Mouse (Mus musculus) forebrain, embryonic 10.5 days (tissue): ENCODE results near the gene Nme7. TPM values are rescaled to one million over a fixed set of nuclear protein-coding genes. Genes with fewer than 3 reads are reported as not detected.

ENCODE experiments used
- DNase-seq: peaks from one replicate; pipeline ENCODE4 v3.0.0-alpha.2; 2017; ENCODE audit warnings: low spot score; ENCODE audit errors: extremely low spot score
- H3K27ac ChIP-seq: fragments of 300-500 bp; sonication (generic); 2 replicates; pipeline ENCODE4 v1.5.1; 2016; ENCODE audit warnings: mild to moderate bottlenecking
- H3K27me3 ChIP-seq: fragments of 300-500 bp; sonication (generic); 2 replicates; pipeline ENCODE4 v1.6.1; 2016; ENCODE audit warnings: mild to moderate bottlenecking; ENCODE audit not compliant: poor library complexity, severe bottlenecking
- H3K36me3 ChIP-seq: fragments of 300-500 bp; sonication (generic); replicated peaks from 2 replicates; pipeline ENCODE4 v1.6.1; 2016; ENCODE audit warnings: mild to moderate bottlenecking, moderate library complexity
- H3K4me1 ChIP-seq: fragments of 300-500 bp; sonication (generic); 2 replicates; pipeline ENCODE4 v1.6.1; 2016
- H3K4me3 ChIP-seq: fragments of 300-500 bp; sonication (generic); 2 replicates; pipeline ENCODE4 v1.5.1; 2016; ENCODE audit warnings: mild to moderate bottlenecking, moderate library complexity
- H3K9me3 ChIP-seq: fragments of 300-500 bp; sonication (generic); 2 replicates; pipeline ENCODE4 v1.6.1; 2016; ENCODE audit warnings: mild to moderate bottlenecking, moderate library complexity
- WGBS: fragments of 180-500 bp; shearing (Covaris S2); methylation state at CpG from one replicate; pipeline ENCODE4 v1.1.7; 2016; 5-methylcytosine and 5-hydroxymethylcytosine counted together
- polyA plus RNA-seq: library from polyadenylated mRNA; unstranded; fragments of >200 nt; fragmentation: Nextera tagmentation; extraction: Ambion mirVana; gene quantifications from 2 replicates; pipeline ENCODE4 v1.2.1, GENCODE M21; 2016

Nme7 gene
- polyA plus RNA-seq, 1 experiment from 2014 or later: 48.8 TPM

DNA sequence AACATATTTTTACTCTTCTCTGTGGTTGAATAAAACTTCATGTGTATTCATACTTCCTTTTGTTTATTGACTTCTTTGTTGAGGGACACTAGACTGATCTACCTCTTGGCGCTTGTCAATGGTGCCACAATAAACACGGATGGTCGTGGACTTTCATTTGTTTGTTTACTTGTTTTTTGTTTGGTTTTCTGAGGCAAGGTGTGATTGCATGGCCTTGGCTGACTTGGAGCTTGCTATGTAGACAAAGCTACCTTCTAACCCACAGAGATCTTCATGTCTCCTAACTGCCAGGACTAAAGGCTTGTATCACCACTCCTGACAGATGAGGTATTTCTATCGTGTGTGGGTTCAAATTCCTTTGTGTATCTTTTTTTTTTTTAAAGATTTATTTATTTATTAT lies 20.3 kb downstream of the Nme7 start:
- Histone ChIP-seq H3K4me1 (peaks cover 10% of the 10 kb centered on the region), H3K36me3 (peaks cover 15% of the 10 kb centered on the region), H3K27ac (no peak overlapping the region), H3K4me3 (no peak overlapping the region), H3K9me3 (no peaks in the 10 kb centered on the region), H3K27me3 (no peaks in the 10 kb centered on the region)
- WGBS: 97% methylated on average over 4 of the region's 4 CpGs
- no peak for DNase-seq

GRCm38 (mm10) chr1:164324878-164325277 lies 21.0 kb downstream of the Nme7 start:
- no peaks in the 10 kb centered on the region for H3K9me3 ChIP-seq
- DNase-seq: no peak
- 93% methylated on average over 2 of the region's 2 CpGs for WGBS
- H3K4me3 ChIP-seq: no peak overlapping the region
- H3K27ac ChIP-seq: no peak overlapping the region
- H3K36me3 ChIP-seq: peaks cover 16% of the 10 kb centered on the region
- H3K27me3 ChIP-seq: no peaks in the 10 kb centered on the region
- peaks cover 10% of the 10 kb centered on the region for H3K4me1 ChIP-seq

DNA sequence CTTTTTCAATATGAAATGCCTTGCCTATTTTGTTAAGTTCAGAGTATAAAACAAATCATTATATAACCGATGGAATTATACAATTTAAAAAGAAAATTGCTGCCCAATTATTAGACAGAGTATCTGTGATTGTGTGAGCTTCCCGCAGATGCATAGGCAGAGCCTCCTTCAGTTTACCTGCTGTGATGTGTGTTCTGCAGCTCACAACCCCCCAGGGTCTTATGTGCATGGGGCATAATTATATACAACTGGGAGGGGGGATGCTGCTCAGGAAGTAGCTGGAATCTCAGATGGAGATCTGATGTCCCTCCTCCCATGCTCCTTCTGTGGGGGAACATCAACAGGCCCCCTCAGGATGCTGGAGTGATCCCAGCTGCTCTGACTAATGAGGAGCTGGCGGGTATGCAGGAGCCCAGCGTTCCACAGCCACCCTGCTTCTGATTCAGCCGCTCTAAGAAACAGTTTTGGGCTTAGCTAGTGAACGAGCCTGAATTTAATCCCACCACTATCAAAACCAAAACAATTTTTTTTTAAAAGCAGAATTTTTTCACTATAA lies 22.8 kb downstream of the Nme7 start:
- Histone ChIP-seq H3K27ac (no peak overlapping the region), H3K4me3 (no peak overlapping the region), H3K27me3 (no peaks in the 10 kb centered on the region), H3K4me1 (peaks cover 6% of the 10 kb centered on the region), H3K36me3 (peaks cover 26% of the 10 kb centered on the region), H3K9me3 (no peaks in the 10 kb centered on the region)
- WGBS: 76% methylated on average over 6 of the region's 6 CpGs
- DNase-seq: no peak

- no peaks in the 10 kb centered on the region for H3K9me3 ChIP-seq
- H3K27me3 ChIP-seq: no peaks in the 10 kb centered on the region
- H3K4me1 ChIP-seq: no peaks in the 10 kb centered on the region
- no peak overlapping the region for H3K4me3 ChIP-seq
- WGBS: 90% methylated on average over 7 of the region's 7 CpGs
- no peak for DNase-seq
- H3K36me3 ChIP-seq: peaks cover 32% of the 10 kb centered on the region
- H3K27ac ChIP-seq: no peak overlapping the region
These were observed 23.8 kb downstream of the Nme7 start for GRCm38 (mm10) chr1:164327764-164328163.

DNA sequence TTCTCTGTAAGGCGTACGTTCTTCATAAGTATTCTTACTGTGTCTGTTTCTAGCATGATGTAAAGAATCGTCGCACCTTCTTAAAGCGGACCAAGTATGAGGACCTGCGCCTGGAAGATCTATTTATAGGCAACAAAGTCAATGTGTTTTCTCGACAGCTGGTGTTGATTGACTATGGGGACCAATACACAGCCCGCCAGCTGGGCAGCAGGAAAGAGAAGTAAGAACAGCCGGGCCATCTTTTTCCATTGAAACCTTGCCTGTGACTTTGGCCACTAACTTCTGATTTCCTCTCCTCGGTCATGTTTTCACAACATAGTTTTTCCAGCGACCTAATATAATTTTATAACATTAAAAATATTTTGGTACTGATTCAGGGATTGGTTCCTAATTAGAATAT lies 28.6 kb downstream of the Nme7 start:
- H3K27me3 ChIP-seq: no peaks in the 10 kb centered on the region
- H3K27ac ChIP-seq: no peak overlapping the region
- DNase-seq: no peak
- no peaks in the 10 kb centered on the region for H3K9me3 ChIP-seq
- H3K36me3 ChIP-seq: peaks cover 58% of the 10 kb centered on the region
- H3K4me3 ChIP-seq: no peak overlapping the region
- 91% methylated on average over 11 of the region's 11 CpGs for WGBS
- no peaks in the 10 kb centered on the region for H3K4me1 ChIP-seq

- no peak for DNase-seq
- no peaks in the 10 kb centered on the region for H3K27me3 ChIP-seq
- peaks cover 47% of the 10 kb centered on the region for H3K36me3 ChIP-seq
- no peak overlapping the region for H3K27ac ChIP-seq
- no peak overlapping the region for H3K4me3 ChIP-seq
- H3K9me3 ChIP-seq: no peaks in the 10 kb centered on the region
- no peaks in the 10 kb centered on the region for H3K4me1 ChIP-seq
- WGBS: 94% methylated on average over 3 of the region's 3 CpGs
These were observed 31.5 kb downstream of the Nme7 start for GRCm38 (mm10) chr1:164335435-164335834.

DNA sequence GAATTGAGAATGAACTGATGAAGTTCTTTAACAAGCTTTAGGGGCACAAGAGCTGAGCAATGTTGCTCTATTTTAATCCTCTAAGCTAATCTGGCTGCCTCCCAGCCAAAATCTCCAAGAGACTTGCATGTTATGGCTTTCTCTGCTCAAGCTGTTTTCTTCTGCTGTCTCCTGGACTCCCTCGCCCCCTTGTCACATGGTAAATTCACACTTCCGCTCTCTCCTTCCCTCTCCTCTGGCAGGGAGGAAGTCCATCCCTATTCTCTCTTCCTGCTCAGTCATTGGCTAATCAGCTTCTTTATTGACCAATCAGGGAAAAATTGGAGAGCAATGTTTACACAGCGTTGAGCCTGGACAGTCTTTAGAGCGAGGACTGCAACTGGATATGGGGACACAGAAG lies 31.9 kb downstream of the Nme7 start:
- Histone ChIP-seq H3K27ac (no peak overlapping the region), H3K36me3 (peaks cover 44% of the 10 kb centered on the region), H3K4me1 (no peaks in the 10 kb centered on the region), H3K27me3 (no peaks in the 10 kb centered on the region), H3K4me3 (no peak overlapping the region), H3K9me3 (no peaks in the 10 kb centered on the region)
- no peak for DNase-seq
- 93% methylated on average over 4 of the region's 4 CpGs for WGBS

- WGBS: 83% methylated on average over 3 of the region's 3 CpGs
- H3K4me3 ChIP-seq: no peak overlapping the region
- no peaks in the 10 kb centered on the region for H3K9me3 ChIP-seq
- no peaks in the 10 kb centered on the region for H3K4me1 ChIP-seq
- H3K27ac ChIP-seq: no peak overlapping the region
- H3K36me3 ChIP-seq: peaks cover 33% of the 10 kb centered on the region
- H3K27me3 ChIP-seq: no peaks in the 10 kb centered on the region
- DNase-seq: no peak
These were observed 38.2 kb downstream of the Nme7 start for GRCm38 (mm10) chr1:164342161-164342560.

DNA sequence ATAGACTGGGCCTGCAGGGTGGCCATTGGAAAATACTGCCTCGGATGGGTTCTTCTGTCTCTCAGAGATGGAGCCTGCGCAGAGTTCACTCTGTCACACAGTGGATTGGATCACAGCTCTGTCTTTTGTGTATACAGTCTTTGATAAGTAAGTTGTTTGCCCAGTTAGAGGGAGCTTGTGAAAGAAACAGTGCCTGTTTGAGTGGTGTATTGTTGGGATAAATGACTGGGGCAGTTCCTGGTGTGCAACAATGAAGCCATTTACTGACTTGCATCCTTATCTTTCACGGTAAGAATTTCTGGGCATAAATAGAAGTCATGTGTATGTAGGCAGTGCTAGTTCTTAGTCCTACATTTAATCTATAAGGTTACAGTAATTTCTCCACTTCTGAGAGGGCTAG lies 49.5 kb downstream of the Nme7 start:
- Histone ChIP-seq H3K36me3 (peaks cover 19% of the 10 kb centered on the region), H3K27ac (no peak overlapping the region), H3K27me3 (no peaks in the 10 kb centered on the region), H3K9me3 (no peaks in the 10 kb centered on the region), H3K4me3 (no peak overlapping the region), H3K4me1 (no peaks in the 10 kb centered on the region)
- 58% methylated on average over 3 of the region's 3 CpGs for WGBS
- no peak for DNase-seq

GRCm38 (mm10) chr1:164357995-164358394 lies 54.1 kb downstream of the Nme7 start:
- no peak overlapping the region for H3K4me3 ChIP-seq
- H3K27ac ChIP-seq: no peak overlapping the region
- peaks cover 6% of the 10 kb centered on the region; the same call in 1 of the 2 replicates for H3K36me3 ChIP-seq
- peaks cover 6% of the 10 kb centered on the region for H3K4me1 ChIP-seq
- H3K9me3 ChIP-seq: no peaks in the 10 kb centered on the region
- no peak for DNase-seq
- WGBS: 63% methylated on average over 3 of the region's 3 CpGs
- no peaks in the 10 kb centered on the region for H3K27me3 ChIP-seq

- H3K36me3 ChIP-seq: no peaks in the 10 kb centered on the region; the same call in none of the 2 replicates
- no peaks in the 10 kb centered on the region for H3K9me3 ChIP-seq
- H3K27me3 ChIP-seq: no peaks in the 10 kb centered on the region
- DNase-seq: no peak
- H3K27ac ChIP-seq: no peak overlapping the region
- WGBS: 72% methylated on average over 2 of the region's 2 CpGs
- no peak overlapping the region for H3K4me3 ChIP-seq
- peaks cover 6% of the 10 kb centered on the region for H3K4me1 ChIP-seq
These were observed 58.1 kb downstream of the Nme7 start for GRCm38 (mm10) chr1:164361997-164362396.

DNA sequence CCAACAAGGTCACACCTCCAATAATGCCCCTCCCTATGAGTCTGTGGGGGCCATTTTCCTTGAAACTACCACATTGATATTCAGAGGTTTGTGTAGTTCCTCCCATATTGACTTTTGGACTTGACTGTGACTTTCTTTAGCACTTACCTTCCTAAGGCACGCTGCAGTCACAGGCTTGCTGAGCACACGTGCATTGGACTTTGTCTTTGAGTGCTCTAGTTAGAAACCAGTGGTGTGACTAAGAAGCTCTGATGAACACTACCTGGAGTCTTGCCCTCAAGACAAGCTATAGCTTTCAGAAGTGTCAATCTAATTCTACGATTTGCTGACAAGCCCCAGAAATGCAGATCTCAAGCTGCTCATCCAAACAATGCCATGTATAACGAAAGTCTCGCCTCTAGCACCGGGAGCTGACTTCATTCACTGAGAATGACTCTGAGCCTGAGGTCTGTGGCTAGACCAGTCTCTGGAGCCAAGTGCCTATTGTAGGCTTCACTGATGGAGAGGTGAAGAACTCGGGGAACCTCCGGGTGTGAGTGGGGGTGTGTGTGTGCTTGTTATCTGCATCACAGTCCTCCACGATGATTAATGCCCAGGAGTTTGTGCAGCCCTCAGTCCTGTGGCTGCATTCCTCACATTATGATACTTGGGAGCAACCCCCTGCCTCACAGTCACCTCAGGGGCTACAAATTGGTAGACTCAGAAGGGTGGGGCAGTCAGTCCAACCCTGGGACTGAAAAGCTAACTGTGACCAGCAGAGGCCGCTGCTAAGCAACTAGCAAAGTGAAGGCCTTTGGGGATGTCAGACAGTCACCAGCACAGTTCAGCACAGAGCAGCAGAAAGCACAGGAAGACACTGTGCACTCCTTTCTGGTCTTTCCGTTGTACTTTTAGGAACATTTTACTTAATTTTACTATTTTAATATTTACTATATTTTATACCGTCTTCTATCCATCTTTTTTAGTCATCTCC lies 62.5 kb downstream of the Nme7 start:
- H3K27me3 ChIP-seq: no peaks in the 10 kb centered on the region
- no peak overlapping the region for H3K4me3 ChIP-seq
- H3K36me3 ChIP-seq: peaks cover under 1% of the 10 kb centered on the region
- DNase-seq: peak; percentile 56
- 74% methylated on average over 12 of the region's 12 CpGs for WGBS
- H3K9me3 ChIP-seq: no peaks in the 10 kb centered on the region
- peaks cover 6% of the 10 kb centered on the region for H3K4me1 ChIP-seq
- H3K27ac ChIP-seq: no peak overlapping the region

DNA sequence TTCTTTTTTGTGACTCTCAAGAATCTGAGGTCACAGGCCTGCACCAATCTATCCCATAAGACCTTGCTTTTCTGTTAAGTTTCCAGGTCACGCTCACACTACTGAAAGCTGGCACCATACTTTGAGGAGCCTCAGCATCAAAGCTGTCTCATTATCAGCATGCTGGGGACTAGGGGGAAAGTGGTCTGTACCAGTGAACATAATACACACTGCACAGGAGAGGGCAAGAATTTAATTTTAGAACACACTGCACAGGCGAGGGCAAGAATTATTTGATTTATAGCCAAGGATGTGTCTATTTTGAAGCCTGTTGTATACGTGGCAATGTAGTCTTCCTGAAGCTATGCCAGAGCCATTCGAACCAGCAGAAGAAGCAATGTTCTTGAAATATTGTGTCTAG lies 64.2 kb downstream of the Nme7 start:
- Histone ChIP-seq H3K4me3 (no peak overlapping the region), H3K27me3 (no peaks in the 10 kb centered on the region), H3K9me3 (no peaks in the 10 kb centered on the region), H3K36me3 (peaks cover 8% of the 10 kb centered on the region), H3K27ac (no peak overlapping the region), H3K4me1 (no peaks in the 10 kb centered on the region)
- no peak for DNase-seq
- WGBS: 89% methylated on average over 4 of the region's 4 CpGs
